Mouse (Mus musculus) regulatory T cell (primary cell): ENCODE measurements around the gene 4930590J08Rik.

Experiments used
- in situ Hi-C: fragments of 300-600 bp; cut with MboI, MseI; formaldehyde crosslinking; loops from one replicate; pipeline ENCODE4 v1.15.1; 2025; ENCODE audit warnings: high pct_unique_total_duplicates

4930590J08Rik gene

DNA sequence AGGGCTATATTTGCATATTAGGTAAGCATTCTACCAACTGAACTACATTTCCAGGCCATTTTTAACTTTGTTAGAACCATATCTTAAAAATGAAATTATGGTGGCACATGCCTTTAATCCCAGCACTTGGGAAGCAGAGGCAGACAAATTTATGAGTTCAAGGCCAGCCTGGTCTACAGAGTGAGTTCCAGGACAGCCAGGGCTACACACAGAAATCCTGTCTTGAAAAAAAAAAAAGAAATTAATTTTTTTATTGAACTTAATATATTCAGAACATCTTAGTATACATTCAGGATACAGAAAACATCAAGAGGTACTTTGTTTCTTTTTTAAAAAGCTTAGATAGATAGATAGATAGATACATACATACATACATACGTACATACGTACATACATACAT, at the start of gene 4930590J08Rik:
Gene 4930590J08Rik (plus strand): TSS at position 301 of the 400 bp plus-strand sequence.
- in situ Hi-C loops = loop anchor here (25.0 kb wide), 1 partner anchor 360 kb away; no protein-coding TSS in a partner anchor

DNA sequence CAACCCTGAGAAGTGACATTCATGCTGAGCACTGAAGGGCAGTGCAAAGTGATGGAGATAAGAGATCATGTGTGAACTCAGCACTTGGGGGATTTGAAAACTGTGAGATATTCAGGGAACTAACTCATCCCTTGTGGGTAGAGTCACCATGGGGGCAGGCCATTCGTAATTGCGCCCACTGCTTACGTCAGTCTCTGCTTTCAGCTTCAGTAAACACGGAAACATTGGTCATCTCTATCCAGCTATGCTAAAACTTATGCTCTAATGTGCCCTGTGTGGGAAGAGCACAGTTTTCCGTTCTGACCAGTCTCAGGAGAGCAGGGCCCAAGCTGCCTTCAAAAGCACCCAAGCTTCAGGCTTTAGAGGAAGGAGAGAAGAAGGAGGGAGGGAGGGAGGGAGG, 44.3 kb upstream of the 4930590J08Rik start:
- in situ Hi-C loops = no loop called here

- in situ Hi-C loops = no loop called here
These were observed 39.8 kb upstream of the 4930590J08Rik start for GRCm38 (mm10) chr6:91862848-91863247.

DNA sequence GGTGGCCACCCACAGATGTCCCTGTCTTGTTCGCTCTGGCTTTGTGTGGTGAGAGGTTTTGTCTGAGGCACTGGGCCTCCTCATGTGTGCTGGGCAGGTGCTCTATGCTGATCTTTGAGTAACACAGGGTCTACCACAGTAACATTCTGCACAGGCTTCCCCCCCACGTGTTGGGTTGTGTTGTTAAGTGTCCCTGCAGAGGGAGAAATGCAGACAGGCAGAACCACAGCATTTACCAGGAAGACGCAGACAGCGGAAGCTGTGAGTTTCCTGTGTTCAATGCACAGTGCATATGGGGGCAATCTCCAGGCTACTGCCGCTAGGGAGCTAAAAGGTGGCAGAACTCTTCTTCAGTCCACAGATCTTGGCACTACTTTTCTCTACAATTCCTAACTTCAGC, 38.0 kb upstream of the 4930590J08Rik start:
- in situ Hi-C loops = no loop called here

GRCm38 (mm10) chr6:91865601-91866000, 37.0 kb upstream of the 4930590J08Rik start:
- in situ Hi-C loops = no loop called here

GRCm38 (mm10) chr6:91868091-91868490, 34.5 kb upstream of the 4930590J08Rik start:
- in situ Hi-C loops = no loop called here

- in situ Hi-C loops = no loop called here
These were observed 29.8 kb upstream of the 4930590J08Rik start for GRCm38 (mm10) chr6:91872781-91873180.

DNA sequence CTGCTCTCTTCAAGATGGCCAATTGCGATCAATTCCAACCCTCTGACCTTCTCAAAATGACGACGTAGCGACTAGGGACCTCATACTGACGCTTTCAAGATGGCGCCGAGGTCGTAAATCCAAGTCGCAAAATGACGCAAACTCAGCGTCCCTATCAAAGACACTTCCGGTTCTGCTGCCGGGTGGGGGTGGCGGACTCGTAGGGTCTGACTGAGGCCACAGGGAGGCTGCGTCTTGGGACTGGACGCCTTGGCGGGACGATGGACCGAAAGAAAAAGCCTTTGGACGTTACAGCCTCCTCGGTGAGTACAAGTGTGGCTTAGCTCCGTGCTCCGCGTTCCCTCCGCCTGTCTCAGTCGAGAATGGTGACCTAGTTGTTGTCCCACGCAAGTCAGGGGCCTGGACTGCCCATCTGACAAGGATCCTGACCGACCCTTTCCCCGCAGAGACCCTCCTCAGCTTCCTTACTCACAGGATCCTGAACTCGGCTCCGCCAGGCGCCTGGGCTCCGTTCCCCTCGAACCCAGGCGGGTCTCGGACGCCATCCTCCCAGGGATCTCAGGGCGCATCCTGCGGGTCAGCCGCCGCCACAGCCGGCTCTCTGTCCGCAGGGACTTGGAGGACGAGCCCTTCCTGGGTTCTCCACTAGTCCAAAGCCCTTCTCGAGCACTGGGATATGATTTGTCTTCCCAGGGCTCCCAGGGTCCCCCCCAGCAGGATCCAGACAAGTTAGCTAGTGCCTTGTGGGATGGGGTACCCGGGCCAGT, 24.5 kb upstream of the 4930590J08Rik start, which contains the start of gene Ccdc174:
Gene Ccdc174 (plus strand): TSS at position 169 of the 767 bp plus-strand sequence.
- in situ Hi-C loops = no loop called here

- in situ Hi-C loops = no loop called here
These were observed 18.8 kb upstream of the 4930590J08Rik start for GRCm38 (mm10) chr6:91883859-91884258.

DNA sequence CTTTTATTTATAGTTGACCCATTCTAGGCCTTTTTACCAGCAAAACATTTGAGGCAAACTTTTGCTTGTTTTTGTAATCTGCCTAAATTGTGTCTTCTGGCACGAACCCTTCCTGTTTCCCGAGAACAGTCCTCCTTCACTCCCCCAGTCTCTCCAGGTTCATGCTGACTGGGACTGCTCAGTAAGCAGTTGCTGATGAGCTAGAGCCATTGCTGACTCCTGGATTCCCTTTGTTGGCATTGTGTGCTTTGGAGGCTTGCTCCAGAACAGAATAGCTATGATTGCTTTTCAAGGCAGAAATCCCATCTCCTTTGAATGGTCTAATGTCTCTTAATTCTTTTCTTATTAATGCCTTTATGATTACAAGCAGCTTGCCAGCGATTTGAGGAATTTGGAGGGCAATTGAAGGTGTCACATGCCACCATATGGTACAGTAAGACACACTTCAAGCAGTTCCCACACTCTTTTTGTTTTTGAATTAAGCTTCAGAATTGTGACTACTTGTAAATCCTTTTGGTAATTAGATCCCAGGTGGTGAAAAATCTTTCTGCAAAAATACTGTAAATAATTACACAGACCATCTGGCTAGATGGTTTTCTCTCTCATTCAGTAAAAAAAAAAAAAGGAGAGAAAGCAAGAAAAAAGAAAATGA, 13.2 kb upstream of the 4930590J08Rik start:
- in situ Hi-C loops = no loop called here

DNA sequence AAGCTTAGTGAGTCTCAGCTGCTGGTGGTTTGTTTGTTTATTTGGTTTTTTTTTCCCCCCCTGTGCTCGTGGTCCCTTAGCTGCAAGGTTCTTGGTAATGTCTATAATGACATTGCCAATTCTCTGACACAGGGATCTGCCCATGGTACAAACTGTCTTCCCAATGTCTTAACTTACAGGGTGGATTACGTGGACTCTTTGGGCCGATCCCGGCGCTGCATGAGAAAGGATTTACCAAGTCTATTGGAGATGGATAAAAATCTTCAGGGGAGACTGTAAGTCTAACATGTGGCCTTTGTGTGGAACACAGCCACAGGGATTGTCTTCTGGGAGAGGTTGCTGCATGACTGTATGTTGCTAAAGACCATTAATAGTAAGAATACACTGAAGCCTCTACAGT, 12.0 kb upstream of the 4930590J08Rik start:
- in situ Hi-C loops = loop anchor here (10.0 kb wide), 1 partner anchor 264 kb away; no protein-coding TSS in a partner anchor

GRCm38 (mm10) chr6:91891776-91892175, 10.8 kb upstream of the 4930590J08Rik start:
- in situ Hi-C loops = loop anchor here (10.0 kb wide), 1 partner anchor 263 kb away; no protein-coding TSS in a partner anchor

GRCm38 (mm10) chr6:91896783-91897182, 5.8 kb upstream of the 4930590J08Rik start:
- in situ Hi-C loops = loop anchor here (5.0 to 10.0 kb wide), 2 partner anchors 171 to 258 kb away; no protein-coding TSS in a partner anchor

DNA sequence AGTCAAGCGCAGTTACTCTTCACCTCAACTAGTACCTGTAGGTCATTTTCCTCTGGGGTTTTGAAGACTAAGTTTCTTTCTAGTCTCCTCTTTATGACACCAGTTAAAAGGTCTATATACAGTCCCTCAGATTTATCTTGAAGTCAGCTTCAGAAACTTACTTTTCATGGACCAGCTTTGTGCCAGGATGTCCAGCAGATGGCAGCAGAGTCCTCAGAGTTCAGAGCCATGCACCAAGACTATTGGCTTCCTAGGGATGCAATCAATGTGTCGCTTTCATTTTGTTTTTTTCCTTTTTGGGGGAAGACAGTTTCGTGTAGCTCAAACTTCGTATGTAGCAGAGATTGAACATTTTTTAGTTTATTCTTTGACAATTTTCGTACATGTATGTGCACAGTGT, 1.1 kb upstream of the 4930590J08Rik start:
- in situ Hi-C loops = loop anchor here (25.0 kb wide), 1 partner anchor 361 kb away; no protein-coding TSS in a partner anchor

DNA sequence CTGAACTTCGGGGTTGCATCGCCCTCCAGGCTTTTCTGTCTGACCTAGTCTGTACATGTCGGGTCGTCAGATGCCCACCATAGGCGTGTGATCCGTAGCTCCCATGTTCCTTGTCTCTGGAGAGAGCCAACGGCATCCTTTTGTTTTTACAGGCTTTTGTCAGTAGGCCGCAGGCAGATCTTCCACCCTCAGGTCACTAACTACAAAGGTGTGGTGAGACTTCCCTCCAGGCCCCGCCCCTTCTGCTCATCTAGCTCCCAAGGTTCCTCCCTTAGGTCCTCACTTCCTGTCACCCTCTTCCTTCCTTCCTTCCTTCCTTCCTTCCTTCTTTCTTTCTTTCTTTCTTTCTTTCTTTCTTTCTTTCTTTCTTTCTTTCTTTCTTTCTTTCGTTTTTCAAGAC, 11.4 kb downstream of the 4930590J08Rik start:
- in situ Hi-C loops = loop anchor here (25.0 kb wide), 1 partner anchor 348 kb away; no protein-coding TSS in a partner anchor

- in situ Hi-C loops = loop anchor here (25.0 kb wide), 1 partner anchor 345 kb away; no protein-coding TSS in a partner anchor
These were observed 14.7 kb downstream of the 4930590J08Rik start for GRCm38 (mm10) chr6:91917286-91917685.

GRCm38 (mm10) chr6:91917716-91918115, 15.1 kb downstream of the 4930590J08Rik start:
- in situ Hi-C loops = loop anchor here (25.0 kb wide), 1 partner anchor 345 kb away; no protein-coding TSS in a partner anchor

DNA sequence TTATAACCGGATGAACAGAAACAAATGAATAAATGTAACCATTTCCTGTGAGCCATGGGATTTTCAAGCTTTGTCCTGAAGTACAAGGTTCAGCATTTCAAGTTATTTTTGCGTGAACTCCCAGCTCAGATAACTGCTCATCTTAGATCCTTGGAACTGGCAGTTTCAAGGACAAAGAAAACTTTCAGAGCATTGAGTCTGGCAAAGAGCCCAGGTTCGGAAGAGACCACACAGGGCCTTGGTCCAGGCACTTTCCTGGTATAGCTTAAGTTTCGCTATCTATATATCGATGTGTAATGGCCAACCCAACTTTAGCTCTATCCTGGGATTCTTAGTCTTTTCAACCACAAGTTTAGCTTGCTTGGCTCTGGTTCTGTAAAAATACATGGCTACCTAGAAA, 28.6 kb downstream of the 4930590J08Rik start:
- in situ Hi-C loops = no loop called here

- in situ Hi-C loops = no loop called here
These were observed 35.9 kb downstream of the 4930590J08Rik start for GRCm38 (mm10) chr6:91938491-91938890.

DNA sequence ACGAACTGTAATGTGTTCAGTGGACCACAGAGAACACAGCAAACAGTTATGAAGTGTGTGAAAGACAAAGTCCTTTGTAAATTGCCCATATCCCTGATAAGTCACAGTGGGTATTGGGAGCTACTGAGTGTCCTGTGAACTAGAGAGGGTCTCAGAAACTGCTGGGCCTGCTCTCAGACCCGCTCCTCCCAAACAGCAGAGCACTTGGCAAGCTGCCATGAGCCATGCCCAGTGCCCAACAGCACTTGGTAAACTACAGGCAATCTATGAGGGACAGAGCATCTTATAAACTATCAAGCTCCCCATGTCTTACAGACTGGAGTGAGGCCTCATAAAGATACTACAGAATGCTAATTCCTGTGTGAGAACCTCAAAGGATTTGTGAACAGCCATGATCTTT, 45.8 kb downstream of the 4930590J08Rik start:
- in situ Hi-C loops = loop anchor here (5.0 kb wide), 1 partner anchor 84 kb away; no protein-coding TSS in a partner anchor

- in situ Hi-C loops = loop anchor here (10.0 kb wide), 1 partner anchor 1793 kb away; no protein-coding TSS in a partner anchor
These were observed 55.4 kb downstream of the 4930590J08Rik start for GRCm38 (mm10) chr6:91958015-91958414.
